Comparison of ENCODE assay signal across 18 mouse cellular contexts in genomic region chr3:22815842-22816241, GRCm38 (mm10).
DNase-seq lines count a peak whose midpoint lies in the region; ATAC-seq lines count a peak whose summit lies in the region.
"Had no signal": no experiment of that assay in that cellular context is flagged by ENCODE, and none has a peak within 500 bp of the region (broad histone marks: within the 10 kb centered on the region; RNA-seq: fewer than 3 reads in every experiment).

No protein-coding gene starts in this region.

- WGBS in forebrain, embryonic 11.5 days, result 50% methylated on average over 2 of the region's 2 CpGs
- WGBS in forebrain, embryonic 10.5 days, result 75% methylated on average over 2 of the region's 2 CpGs
- WGBS in forebrain, embryonic 15.5 days, result 13% methylated on average over 2 of the region's 2 CpGs
- 82% methylated on average over 2 of the region's 2 CpGs for WGBS in heart, embryonic 10.5 days

- H3K4me3 ChIP-seq in forebrain, embryonic 11.5 days (ENCODE audit: low read depth, low read length), result no peak overlapping the region
- H3K4me3 ChIP-seq in forebrain, embryonic 10.5 days, result no peak overlapping the region
- H3K4me3 ChIP-seq in forebrain, embryonic 15.5 days, result no peak overlapping the region
- no peak overlapping the region for H3K4me3 ChIP-seq in heart, embryonic 10.5 days
- H3K4me3 ChIP-seq: embryonic facial prominence, embryonic 12.5 days; left cerebral cortex, adult 2 months; liver, embryonic 12.5 days; midbrain, embryonic 13.5 days had no signal

- DNase-seq in forebrain, embryonic 11.5 days (ENCODE audit: low spot score), result peak; percentile 49
- DNase-seq in forebrain, embryonic 10.5 days (ENCODE audit: extremely low spot score, low spot score), result no peak
- DNase-seq in brain, adult 2 months (ENCODE audit: low read depth, low spot score), result peak; percentile 37
- DNase-seq in retina, embryonic 14.5 days (ENCODE audit: low spot score), result peak; percentile 69
- no peak for DNase-seq in adrenal gland, adult 18-20 months (ENCODE audit: low spot score in 2 of 2)
- no peak for DNase-seq in heart, embryonic 10.5 days (ENCODE audit: low spot score)
- DNase-seq: adrenal gland, postnatal 25 days; heart, adult 11 months; kidney, postnatal 14 days; lung, embryonic 14.5 days; right cerebral cortex, postnatal 4 days; thymus, postnatal 25 days had no signal

- no peak overlapping the region for H3K27ac ChIP-seq in forebrain, embryonic 11.5 days (ENCODE audit: low read depth, low read length)
- no peak overlapping the region for H3K27ac ChIP-seq in forebrain, embryonic 10.5 days
- no peak overlapping the region for H3K27ac ChIP-seq in forebrain, embryonic 15.5 days (replicated peaks)
- H3K27ac ChIP-seq in heart, embryonic 10.5 days, result no peak overlapping the region
- H3K27ac ChIP-seq: embryonic facial prominence, embryonic 12.5 days; left cerebral cortex, adult 2 months; liver, embryonic 12.5 days; midbrain, embryonic 13.5 days had no signal

- H3K27me3 ChIP-seq in forebrain, embryonic 11.5 days (ENCODE audit: control insufficient read depth, insufficient read depth, low read length), result no peaks in the 10 kb centered on the region
- H3K27me3 ChIP-seq in forebrain, embryonic 10.5 days (ENCODE audit: poor library complexity, severe bottlenecking), result no peaks in the 10 kb centered on the region
- H3K27me3 ChIP-seq in forebrain, embryonic 15.5 days, result no peaks in the 10 kb centered on the region
- no peaks in the 10 kb centered on the region for H3K27me3 ChIP-seq in heart, embryonic 10.5 days (ENCODE audit: insufficient read depth, poor library complexity, severe bottlenecking)
- H3K27me3 ChIP-seq: embryonic facial prominence, embryonic 12.5 days; liver, embryonic 12.5 days; midbrain, embryonic 13.5 days had no signal

- ATAC-seq in forebrain, embryonic 11.5 days (replicated peaks; ENCODE audit: low FRiP score), result peak; percentile 92
- ATAC-seq in forebrain, embryonic 15.5 days (replicated peaks), result peak; percentile 91
- ATAC-seq: intestine, postnatal 0 days; liver, embryonic 12.5 days; midbrain, embryonic 13.5 days had no signal

- H3K4me1 ChIP-seq in forebrain, embryonic 11.5 days (replicated peaks; ENCODE audit: control insufficient read depth, insufficient read depth, low read length), result no peaks in the 10 kb centered on the region
- H3K4me1 ChIP-seq in forebrain, embryonic 10.5 days, result peaks cover 7% of the 10 kb centered on the region; the same call in 1 of the 2 replicates
- peaks cover 11% of the 10 kb centered on the region; the same call in 1 of the 2 replicates for H3K4me1 ChIP-seq in forebrain, embryonic 15.5 days
- no peaks in the 10 kb centered on the region for H3K4me1 ChIP-seq in heart, embryonic 10.5 days
- H3K4me1 ChIP-seq: embryonic facial prominence, embryonic 12.5 days; liver, embryonic 12.5 days; midbrain, embryonic 13.5 days had no signal

- H3K36me3 ChIP-seq in forebrain, embryonic 11.5 days (ENCODE audit: control insufficient read depth, insufficient read depth, low read length), result no peaks in the 10 kb centered on the region
- H3K36me3 ChIP-seq in forebrain, embryonic 10.5 days (replicated peaks), result no peaks in the 10 kb centered on the region
- H3K36me3 ChIP-seq in forebrain, embryonic 15.5 days, result no peaks in the 10 kb centered on the region
- H3K36me3 ChIP-seq in heart, embryonic 10.5 days, result no peaks in the 10 kb centered on the region
- H3K36me3 ChIP-seq: embryonic facial prominence, embryonic 12.5 days; liver, embryonic 12.5 days; midbrain, embryonic 13.5 days had no signal

- H3K9ac ChIP-seq in forebrain, embryonic 11.5 days (ENCODE audit: low read length), result no peak overlapping the region
- H3K9ac ChIP-seq in forebrain, embryonic 15.5 days (replicated peaks), result no peak overlapping the region
- H3K9ac ChIP-seq: embryonic facial prominence, embryonic 12.5 days; liver, embryonic 12.5 days; lung, embryonic 14.5 days; midbrain, embryonic 13.5 days had no signal

- H3K9me3 ChIP-seq in forebrain, embryonic 11.5 days (ENCODE audit: control insufficient read depth, low read length), result no peaks in the 10 kb centered on the region
- H3K9me3 ChIP-seq in forebrain, embryonic 10.5 days, result no peaks in the 10 kb centered on the region
- H3K9me3 ChIP-seq in forebrain, embryonic 15.5 days, result no peaks in the 10 kb centered on the region
- no peaks in the 10 kb centered on the region for H3K9me3 ChIP-seq in heart, embryonic 10.5 days
- H3K9me3 ChIP-seq: embryonic facial prominence, embryonic 12.5 days; liver, embryonic 12.5 days; midbrain, embryonic 13.5 days had no signal

- H3K4me2 ChIP-seq in forebrain, embryonic 11.5 days (ENCODE audit: low read depth, low read length, severe bottlenecking), result no peak overlapping the region
- no peak overlapping the region for H3K4me2 ChIP-seq in forebrain, embryonic 15.5 days (replicated peaks)
- H3K4me2 ChIP-seq: embryonic facial prominence, embryonic 12.5 days; liver, embryonic 12.5 days; lung, embryonic 14.5 days; midbrain, embryonic 13.5 days had no signal

Comparison
In these comparisons a context has a peak if more than half of its experiments do, and no peak if none do; other contexts are left out.
1. DNase-seq: peak in forebrain, embryonic 11.5 days (single experiment), brain, adult 2 months (single experiment) and retina, embryonic 14.5 days (single experiment); none in forebrain, embryonic 10.5 days (single experiment), adrenal gland, adult 18-20 months (0 of 2) and heart, embryonic 10.5 days (single experiment).